Mouse (Mus musculus): ENCODE measurements around the gene Spi1. TPM values are rescaled to one million over a fixed set of nuclear protein-coding genes. Genes with fewer than 3 reads are reported as not detected.

The Spi1 gene
- polyA plus RNA-seq, 1 experiment = 4.1 TPM

DNA sequence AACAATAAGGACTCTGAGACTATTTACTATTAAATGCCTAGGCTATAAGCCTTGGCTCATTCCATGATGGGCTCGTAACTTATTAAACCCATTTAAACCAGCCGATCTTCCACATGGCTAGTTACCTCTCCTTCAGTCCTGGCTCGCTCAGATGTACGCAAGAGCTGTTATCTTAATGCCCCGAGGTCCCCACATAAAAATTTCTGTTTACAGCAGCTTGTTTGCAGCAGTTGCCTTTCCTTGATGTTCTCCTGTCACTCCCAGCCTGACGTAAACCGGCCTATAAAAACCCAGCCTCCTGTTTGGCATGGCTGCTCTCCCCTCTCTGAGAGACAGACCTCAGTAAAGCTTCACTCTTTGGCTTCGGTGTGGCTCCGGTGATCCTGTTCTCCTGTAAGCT, 34.8 kb upstream of the Spi1 start:
- WGBS = 81% methylated on average over 9 of the region's 9 CpGs
- TF ChIP-seq CTCF (IDR thresholded peaks at IDR 0.05; ENCODE audit: borderline replicate concordance, insufficient read depth, low read depth, low read length) = no peak
- no peak for TF ChIP-seq POLR2A (IDR thresholded peaks at IDR 0.05; ENCODE audit: borderline replicate concordance, insufficient read depth, low read length)
- Histone ChIP-seq H3K4me3 (replicated peaks; ENCODE audit: insufficient read depth, low read depth, low read length) (no peak overlapping the region), H3K27me3 (ENCODE audit: control insufficient read depth, insufficient read depth, low read length) (no peaks in the 10 kb centered on the region), H3K4me1 (ENCODE audit: control insufficient read depth, insufficient read depth, low read length) (no peaks in the 10 kb centered on the region), H3K27ac (ENCODE audit: insufficient read depth, low read length) (no peak overlapping the region)
- no peak for DNase-seq

DNA sequence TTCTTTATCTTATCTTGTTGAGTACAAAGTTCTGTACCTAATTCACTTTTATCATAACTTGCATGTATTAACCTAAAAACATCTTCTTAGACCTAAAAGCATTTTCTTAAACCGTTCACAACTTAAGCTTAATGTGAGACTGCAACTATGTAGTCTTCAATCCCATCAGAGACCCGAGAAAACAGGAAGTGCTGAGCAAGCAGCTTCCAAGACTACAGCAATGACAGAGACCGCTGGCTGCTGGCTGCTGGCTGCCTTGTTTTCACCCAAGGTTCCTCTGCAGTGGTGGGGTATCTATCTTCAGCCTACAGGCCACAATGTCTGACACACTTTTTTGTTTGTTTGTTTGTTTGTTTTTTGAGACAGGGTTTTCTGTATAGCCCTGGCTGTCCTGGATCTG, 30.3 kb upstream of the Spi1 start:
- WGBS = 82% methylated on average over 3 of the region's 3 CpGs
- Histone ChIP-seq H3K4me1 (ENCODE audit: control insufficient read depth, insufficient read depth, low read length) (peaks cover 6% of the 10 kb centered on the region; the same call in 1 of the 2 replicates), H3K4me3 (replicated peaks; ENCODE audit: insufficient read depth, low read depth, low read length) (no peak overlapping the region), H3K27me3 (ENCODE audit: control insufficient read depth, insufficient read depth, low read length) (no peaks in the 10 kb centered on the region), H3K27ac (ENCODE audit: insufficient read depth, low read length) (no peak overlapping the region)
- no peak for DNase-seq
- TF ChIP-seq POLR2A (IDR thresholded peaks at IDR 0.05; ENCODE audit: borderline replicate concordance, insufficient read depth, low read length) (no peak), CTCF (IDR thresholded peaks at IDR 0.05; ENCODE audit: borderline replicate concordance, insufficient read depth, low read depth, low read length) (no peak)

DNA sequence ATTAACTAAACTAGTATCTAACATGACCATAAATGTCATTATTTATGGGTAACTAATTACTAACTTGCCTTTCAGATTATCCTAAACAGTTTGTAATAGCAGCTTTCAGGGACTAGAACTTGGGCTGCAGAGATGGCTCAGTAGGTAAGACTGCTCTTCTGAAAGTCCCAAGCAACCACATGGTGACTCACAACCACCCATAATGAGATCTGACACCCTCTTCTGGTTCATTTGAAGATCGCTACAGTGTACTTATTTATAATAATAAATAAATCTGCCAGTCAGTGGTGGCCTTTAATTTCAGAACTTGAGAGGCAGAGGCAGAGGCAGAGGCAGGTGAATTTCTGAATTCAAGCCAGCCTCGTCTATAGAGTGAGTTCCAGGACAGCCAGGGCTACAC, 29.4 kb upstream of the Spi1 start:
- 34% methylated on average over 2 of the region's 2 CpGs for WGBS
- H3K4me3 ChIP-seq (replicated peaks; ENCODE audit: insufficient read depth, low read depth, low read length) = no peak overlapping the region

DNA sequence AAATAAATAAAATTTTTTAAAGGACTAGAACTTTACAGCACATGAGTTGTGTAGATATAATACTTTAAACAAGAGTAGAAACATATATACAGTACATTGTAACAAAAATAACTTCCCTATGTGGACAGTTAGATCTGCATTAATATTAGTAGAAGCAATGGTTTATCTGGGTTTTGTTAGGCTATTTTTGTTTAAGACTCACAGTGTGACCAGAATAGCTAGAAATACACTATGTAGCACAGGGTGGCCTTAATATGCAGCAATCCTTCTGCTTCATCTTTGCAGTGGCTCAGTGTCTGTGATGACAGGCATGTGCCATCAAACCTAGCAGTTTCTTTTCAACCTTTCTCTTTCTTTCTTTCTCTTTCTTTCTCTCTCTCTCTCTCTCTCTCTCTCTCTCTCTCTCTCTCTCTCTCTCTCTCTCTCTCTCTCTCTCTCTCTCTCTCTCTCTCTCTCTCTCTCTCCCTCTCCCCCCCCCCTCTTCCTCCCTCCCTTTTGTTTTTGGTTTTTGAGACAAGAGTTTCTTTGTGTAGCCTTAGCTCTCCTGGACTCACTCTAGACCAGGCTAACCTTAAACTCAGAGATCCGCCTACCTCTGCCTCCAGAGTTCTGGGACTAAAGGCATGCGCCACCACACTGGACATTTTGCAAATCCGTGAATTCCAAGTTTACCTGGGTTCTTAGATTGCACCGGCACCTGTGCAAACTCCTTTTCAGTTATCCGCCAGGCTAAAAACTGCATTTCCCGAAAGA, 28.8 kb upstream of the Spi1 start:
- Histone ChIP-seq H3K4me1 (ENCODE audit: control insufficient read depth, insufficient read depth, low read length) (peaks cover 6% of the 10 kb centered on the region; the same call in 1 of the 2 replicates), H3K4me3 (replicated peaks; ENCODE audit: insufficient read depth, low read depth, low read length) (peak overlapping the region; percentile 74), H3K27me3 (ENCODE audit: control insufficient read depth, insufficient read depth, low read length) (no peaks in the 10 kb centered on the region), H3K27ac (ENCODE audit: insufficient read depth, low read length) (no peak overlapping the region)
- TF ChIP-seq CTCF (IDR thresholded peaks at IDR 0.05; ENCODE audit: borderline replicate concordance, insufficient read depth, low read depth, low read length) = no peak
- no peak for TF ChIP-seq POLR2A (IDR thresholded peaks at IDR 0.05; ENCODE audit: borderline replicate concordance, insufficient read depth, low read length)
- under 1% methylated on average over 6 of the region's 6 CpGs for WGBS
- DNase-seq = no peak

More for the DNA sequence above, 29.4 kb upstream of the Spi1 start:
- peaks cover 6% of the 10 kb centered on the region; the same call in 1 of the 2 replicates for H3K4me1 ChIP-seq (ENCODE audit: control insufficient read depth, insufficient read depth, low read length)
- no peaks in the 10 kb centered on the region for H3K27me3 ChIP-seq (ENCODE audit: control insufficient read depth, insufficient read depth, low read length)
- TF ChIP-seq CTCF (IDR thresholded peaks at IDR 0.05; ENCODE audit: borderline replicate concordance, insufficient read depth, low read depth, low read length) (no peak), POLR2A (IDR thresholded peaks at IDR 0.05; ENCODE audit: borderline replicate concordance, insufficient read depth, low read length) (no peak)
- no peak overlapping the region for H3K27ac ChIP-seq (ENCODE audit: insufficient read depth, low read length)
- DNase-seq = no peak

DNA sequence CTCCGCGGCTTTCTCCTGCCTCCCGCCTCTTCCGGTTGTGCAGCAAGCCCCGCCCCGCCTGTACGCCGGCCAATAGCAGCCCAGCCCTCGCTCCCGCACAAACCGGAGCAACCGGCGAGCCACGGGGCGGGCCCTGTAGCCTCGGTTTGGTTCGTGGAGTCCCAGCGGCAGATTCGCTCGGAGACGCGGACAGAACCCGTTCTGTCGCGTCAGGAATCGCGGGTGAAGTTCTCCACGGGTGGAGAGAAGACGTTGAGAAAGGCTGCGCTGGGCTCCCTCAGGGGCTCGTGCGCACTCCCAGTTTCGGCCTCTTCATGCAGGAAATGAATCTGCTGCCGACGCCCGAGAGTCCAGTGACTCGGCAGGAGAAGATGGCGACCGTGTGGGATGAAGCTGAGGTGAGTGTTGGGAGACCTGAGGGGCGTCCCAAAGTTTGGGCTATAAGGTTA, 28.2 kb upstream of the Spi1 start, which contains the start of gene Psmc3:
TSS of gene Psmc3 (plus strand) at position 76 of the 449 bp plus-strand sequence.
- TF ChIP-seq POLR2A (IDR thresholded peaks at IDR 0.05; ENCODE audit: borderline replicate concordance, insufficient read depth, low read length) = peak; percentile 65; the same call in 1 of the 2 replicates
- no peak for TF ChIP-seq CTCF (IDR thresholded peaks at IDR 0.05; ENCODE audit: borderline replicate concordance, insufficient read depth, low read depth, low read length)
- Histone ChIP-seq H3K4me3 (replicated peaks; ENCODE audit: insufficient read depth, low read depth, low read length) (peak within 1 kb of the TSS; percentile 81), H3K27me3 (ENCODE audit: control insufficient read depth, insufficient read depth, low read length) (no peaks in the 10 kb centered on the region), H3K4me1 (ENCODE audit: control insufficient read depth, insufficient read depth, low read length) (peaks cover 6% of the 10 kb centered on the region; the same call in 1 of the 2 replicates), H3K27ac (ENCODE audit: insufficient read depth, low read length) (peak within 1 kb of the TSS; percentile 91)
- peak; percentile 97 to 98 for DNase-seq
- WGBS = under 1% methylated on average over 40 of the region's 40 CpGs

DNA sequence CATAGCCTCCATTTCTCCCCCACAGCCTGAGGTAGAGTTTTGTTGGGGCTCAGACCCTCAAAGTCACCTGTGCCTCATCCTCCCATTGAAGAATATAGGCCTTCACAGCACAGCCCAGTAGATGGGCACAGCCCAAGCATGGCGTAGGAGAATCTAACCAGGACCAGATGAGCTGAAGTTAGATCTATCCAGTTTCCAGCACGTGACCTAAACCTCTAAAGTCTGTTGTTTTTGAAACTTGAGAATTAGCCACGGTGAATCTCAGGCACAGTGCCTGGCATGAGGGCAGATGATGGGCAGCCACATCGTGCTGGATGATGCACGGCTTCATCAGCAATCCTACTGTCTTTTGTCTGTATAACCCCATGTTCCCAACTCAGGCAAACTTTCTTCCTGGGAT, 23.8 kb upstream of the Spi1 start:
- no peak for TF ChIP-seq POLR2A (IDR thresholded peaks at IDR 0.05; ENCODE audit: borderline replicate concordance, insufficient read depth, low read length)
- no peak for TF ChIP-seq CTCF (IDR thresholded peaks at IDR 0.05; ENCODE audit: borderline replicate concordance, insufficient read depth, low read depth, low read length)
- Histone ChIP-seq H3K4me1 (ENCODE audit: control insufficient read depth, insufficient read depth, low read length) (peaks cover 10% of the 10 kb centered on the region; the same call in 1 of the 2 replicates), H3K4me3 (replicated peaks; ENCODE audit: insufficient read depth, low read depth, low read length) (no peak overlapping the region), H3K27ac (ENCODE audit: insufficient read depth, low read length) (no peak overlapping the region), H3K27me3 (ENCODE audit: control insufficient read depth, insufficient read depth, low read length) (no peaks in the 10 kb centered on the region)
- 85% methylated on average over 5 of the region's 5 CpGs for WGBS
- no peak for DNase-seq

DNA sequence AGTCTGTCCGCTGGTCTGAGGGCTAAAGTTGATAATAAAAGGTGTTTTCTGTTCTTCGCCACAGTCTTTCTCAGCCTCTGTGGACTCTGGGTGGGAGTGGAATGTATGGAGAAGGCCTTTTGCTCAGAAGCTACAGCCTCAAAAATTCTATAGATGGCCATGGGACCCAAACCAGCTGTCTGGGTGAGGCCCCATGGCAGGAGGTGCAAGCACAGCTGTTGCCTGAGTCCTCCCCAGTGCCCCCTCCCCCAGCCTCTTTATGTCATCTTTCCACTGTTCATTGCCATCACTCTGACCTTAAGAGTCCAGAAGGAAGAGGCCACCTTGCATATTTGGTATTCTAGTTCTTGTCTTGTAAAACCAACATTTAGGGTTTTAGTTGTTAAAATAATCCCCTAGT, 22.8 kb upstream of the Spi1 start:
- peaks cover 10% of the 10 kb centered on the region; the same call in 1 of the 2 replicates for H3K4me1 ChIP-seq (ENCODE audit: control insufficient read depth, insufficient read depth, low read length)
- no peak for DNase-seq
- H3K4me3 ChIP-seq (replicated peaks; ENCODE audit: insufficient read depth, low read depth, low read length) = no peak overlapping the region
- TF ChIP-seq CTCF (IDR thresholded peaks at IDR 0.05; ENCODE audit: borderline replicate concordance, insufficient read depth, low read depth, low read length) (no peak), POLR2A (IDR thresholded peaks at IDR 0.05; ENCODE audit: borderline replicate concordance, insufficient read depth, low read length) (no peak)
- H3K27me3 ChIP-seq (ENCODE audit: control insufficient read depth, insufficient read depth, low read length) = no peaks in the 10 kb centered on the region
- H3K27ac ChIP-seq (ENCODE audit: insufficient read depth, low read length) = no peak overlapping the region
- 91% methylated on average over 2 of the region's 2 CpGs for WGBS
